Comparison of ENCODE assay signal across 14 mouse cellular contexts in the genomic region with DNA sequence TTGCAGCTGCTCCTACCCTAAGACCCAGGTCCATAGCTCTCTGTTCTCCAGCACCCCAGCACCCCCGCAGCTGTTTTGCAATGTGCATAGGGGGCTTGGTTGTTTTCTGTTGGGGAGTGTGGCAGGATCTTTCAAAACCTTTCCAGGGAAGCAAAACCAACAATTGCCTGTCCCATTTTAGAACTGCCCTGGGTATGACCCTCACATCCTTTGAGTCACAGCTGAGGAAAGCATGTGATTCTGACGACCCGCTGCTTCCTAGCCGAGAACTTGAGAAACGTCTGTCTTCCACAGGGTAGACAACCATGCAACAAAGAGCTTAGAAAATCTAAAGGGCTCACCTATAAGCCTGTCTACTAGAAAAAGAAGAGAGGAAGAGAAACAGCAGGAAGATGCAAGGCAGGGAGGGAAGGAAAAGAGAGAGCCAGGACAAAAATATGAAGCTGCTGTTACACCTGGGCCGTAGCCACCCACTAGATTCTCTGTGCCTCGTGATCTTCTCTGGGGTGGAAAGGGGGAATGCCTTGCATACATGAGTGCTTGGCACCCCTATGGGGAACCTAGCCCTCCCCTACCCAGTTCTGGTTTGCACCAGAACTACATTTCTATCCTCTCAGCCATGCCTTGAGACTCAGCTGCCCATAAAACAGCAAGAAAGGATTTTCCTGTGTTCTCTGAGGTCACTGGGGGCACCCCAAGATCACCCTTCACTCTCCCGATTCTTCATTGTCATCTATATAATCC.
DNase-seq lines count a peak whose midpoint lies in the region; ATAC-seq and TF ChIP-seq lines count a peak whose summit lies in the region.
"Had no signal": no experiment of that assay in that cellular context is flagged by ENCODE, and none has a peak within 500 bp of the region (broad histone marks: within the 10 kb centered on the region; RNA-seq: fewer than 3 reads in every experiment).

No protein-coding gene starts in this region.

- H3K4me1 ChIP-seq in bone marrow macrophage, adult 2 months (ENCODE audit: control insufficient read depth, insufficient read depth, low read length): peaks cover 39% of the 10 kb centered on the region
- H3K4me1 ChIP-seq: forebrain, embryonic 10.5 days had no signal

- H3K4me3 ChIP-seq in bone marrow macrophage, adult 2 months (ENCODE audit: insufficient read depth, low read length): peak overlapping the region; percentile 21
- H3K4me3 ChIP-seq: forebrain, embryonic 10.5 days had no signal

- H3K27ac ChIP-seq in bone marrow macrophage, adult 2 months (ENCODE audit: insufficient read depth, low read depth, low read length): peak overlapping the region; percentile 95
- H3K27ac ChIP-seq: forebrain, embryonic 10.5 days; liver, embryonic 14.5 days had no signal

- no peak for TF ChIP-seq CTCF in bone marrow macrophage, adult 2 months (IDR thresholded peaks at IDR 0.05; ENCODE audit: low read depth, low read length)

- TF ChIP-seq POLR2A in bone marrow macrophage, adult 2 months (IDR thresholded peaks at IDR 0.05; ENCODE audit: borderline replicate concordance, low read depth, low read length): no peak

- DNase-seq in adrenal gland, postnatal 14 days: peak; percentile 9
- no peak for DNase-seq in adrenal gland, adult 8-10 months
- peak; percentile 6 to 39 for DNase-seq in kidney, postnatal 25 days
- DNase-seq in kidney, adult 18-20 months: no peak
- no peak for DNase-seq in spleen, adult 18-20 months
- no peak for DNase-seq in thymus, postnatal 36 days
- DNase-seq: B cell, adult 2 months; gastrocnemius, postnatal 25 days; layer of hippocampus, postnatal 36 days had no signal

- peak; percentile 93 for ATAC-seq in megakaryocyte, adult 5-6 weeks (ENCODE audit: poor library complexity, severe bottlenecking)
- ATAC-seq: hindbrain, embryonic 16.5 days had no signal

Comparison
In these comparisons a context has a peak if more than half of its experiments do, and no peak if none do; other contexts are left out.
1. DNase-seq: peak in adrenal gland, postnatal 14 days (single experiment) and kidney, postnatal 25 days (2 of 2); none in adrenal gland, adult 8-10 months (single experiment), kidney, adult 18-20 months (single experiment), spleen, adult 18-20 months (0 of 2) and thymus, postnatal 36 days (0 of 2).